Mouse (Mus musculus) spleen, adult 2 months (tissue): ENCODE data around the gene Gsdma. TPM values are rescaled to one million over a fixed set of nuclear protein-coding genes. Genes with fewer than 3 reads are reported as not detected.
"Not testable (repeated sequence)": the region's sequence is repeated elsewhere in the genome, so short reads cannot be mapped to it uniquely, and the experiment has no call there.

ENCODE experiments used
- DNase-seq, 2 experiments: peaks; one replicate each; pipeline versions ENCODE4 v3.0.0 to v3.0.0-alpha.2; 2012 to 2021; ENCODE audit warnings: low spot score in 2 of 2, low read depth in 1 of 2
- H3K27ac ChIP-seq: fragments of 200-500 bp; 2 replicates; pipeline ENCODE4 v1.5.1; 2012; ENCODE audit warnings: low read length, inconsistent platforms; ENCODE audit not compliant: insufficient read depth
- H3K27me3 ChIP-seq: fragments of 200-500 bp; 2 replicates; pipeline ENCODE4 v1.6.1; 2012; ENCODE audit warnings: mild to moderate bottlenecking, moderate library complexity, low read length, inconsistent platforms; ENCODE audit not compliant: control insufficient read depth, insufficient read depth
- H3K36me3 ChIP-seq: fragments of 200-500 bp; 2 replicates; pipeline ENCODE4 v1.6.1; 2012; ENCODE audit warnings: mild to moderate bottlenecking, low read length, inconsistent platforms; ENCODE audit not compliant: control insufficient read depth, insufficient read depth
- H3K4me1 ChIP-seq: fragments of 200-500 bp; 2 replicates; pipeline ENCODE4 v1.6.1; 2011; ENCODE audit warnings: inconsistent platforms; ENCODE audit not compliant: control insufficient read depth, insufficient read depth, insufficient read length
- H3K4me3 ChIP-seq: fragments of 200-500 bp; 2 replicates; pipeline ENCODE4 v1.5.1; 2011; ENCODE audit warnings: mild to moderate bottlenecking, inconsistent platforms; ENCODE audit not compliant: insufficient read depth, insufficient read length; ENCODE audit errors: extremely low read depth
- CTCF ChIP-seq: fragments of 200-500 bp; IDR thresholded peaks from 2 replicates; pipeline ENCODE4 v1.5.1; 2011; ENCODE audit warnings: mild to moderate bottlenecking, inconsistent platforms; ENCODE audit not compliant: insufficient read depth, insufficient read length, insufficient replicate concordance; ENCODE audit errors: extremely low read depth
- POLR2A ChIP-seq: fragments of 200-500 bp; IDR thresholded peaks from 2 replicates; pipeline ENCODE4 v1.6.1; 2011; ENCODE audit warnings: low read depth, low read length, inconsistent platforms
- WGBS: fragments of 180-500 bp; shearing (Covaris S2); methylation state at CpG from one replicate; pipeline ENCODE4 v1.1.7; 2018; 5-methylcytosine and 5-hydroxymethylcytosine counted together
- polyA plus RNA-seq: library from polyadenylated mRNA; depleted of rRNA; stranded (reverse); fragments of >200 nt; gene quantifications from 2 replicates; pipeline ENCODE4 v1.2.3, GENCODE M21; 2012

The Gsdma gene
- polyA plus RNA-seq, 1 experiment: not detected

DNA sequence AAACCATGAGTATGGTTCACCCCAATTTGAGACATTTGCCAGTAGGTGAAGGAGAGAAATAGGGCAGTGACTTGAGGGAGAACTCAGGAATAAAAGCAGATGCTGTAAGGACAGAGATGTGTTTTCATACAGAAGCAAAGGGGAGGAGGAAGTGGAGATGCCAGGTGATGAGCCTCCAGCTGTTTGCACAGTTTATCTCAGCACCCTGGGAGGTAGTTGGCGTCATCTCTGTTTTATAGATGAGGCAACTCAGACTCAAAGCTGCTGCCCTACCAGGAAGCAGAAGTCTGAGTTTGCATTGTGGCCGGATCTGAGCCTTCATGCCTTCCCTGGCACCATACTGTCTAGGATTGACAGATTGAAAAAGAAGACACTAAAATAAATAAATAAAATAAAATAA is 4.8 kb downstream of the Gsdma start:
- 26% methylated on average over 2 of the region's 2 CpGs for WGBS
- TF ChIP-seq POLR2A (no peak), CTCF (no peak)
- no peaks in the 10 kb centered on the region for H3K36me3 ChIP-seq
- DNase-seq: no peak
- no peaks in the 10 kb centered on the region for H3K27me3 ChIP-seq
- H3K27ac ChIP-seq: no peak overlapping the region
- no peaks in the 10 kb centered on the region for H3K4me1 ChIP-seq
- H3K4me3 ChIP-seq: no peak overlapping the region

DNA sequence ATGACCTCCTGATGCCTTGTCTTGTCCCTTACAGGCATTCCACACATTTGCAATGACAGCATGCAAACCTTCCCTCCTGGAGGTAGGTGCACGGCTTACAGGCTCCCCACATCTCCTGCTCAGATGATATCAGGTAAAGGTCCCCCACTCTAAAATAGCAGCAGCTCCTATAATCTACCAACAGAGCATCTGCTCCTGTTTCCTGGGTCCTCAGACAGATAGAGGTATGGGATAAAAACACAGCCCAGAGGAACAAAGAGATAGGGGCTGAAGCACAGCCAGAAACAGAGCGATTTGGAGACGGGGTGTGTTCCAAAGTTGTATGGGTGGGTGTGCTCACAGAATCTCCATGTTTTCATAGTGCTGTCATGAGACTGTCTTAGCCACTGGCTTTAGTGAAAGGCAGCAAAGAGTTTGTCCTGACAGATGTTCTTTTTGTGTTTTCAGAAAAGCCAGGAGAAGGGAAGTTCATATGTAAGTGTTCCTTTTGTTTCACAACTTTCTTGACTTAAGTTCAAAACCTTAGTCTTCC is 7.2 kb downstream of the Gsdma start:
- Histone ChIP-seq H3K36me3 (no peaks in the 10 kb centered on the region), H3K4me3 (no peak overlapping the region), H3K4me1 (no peaks in the 10 kb centered on the region), H3K27ac (no peak overlapping the region), H3K27me3 (no peaks in the 10 kb centered on the region)
- DNase-seq: no peak
- WGBS: 75% methylated on average over 3 of the region's 3 CpGs
- TF ChIP-seq CTCF: no peak

- TF ChIP-seq CTCF (no peak), POLR2A (no peak)
- no peak overlapping the region for H3K4me3 ChIP-seq
- no peaks in the 10 kb centered on the region for H3K4me1 ChIP-seq
- no peak for DNase-seq
- H3K36me3 ChIP-seq: no peaks in the 10 kb centered on the region
- no peak overlapping the region for H3K27ac ChIP-seq
- H3K27me3 ChIP-seq: no peaks in the 10 kb centered on the region
- WGBS: 19% methylated on average over 5 of the region's 5 CpGs
Observed at GRCm38 (mm10) chr11:98671857-98672256, 7.7 kb downstream of the Gsdma start.

DNA sequence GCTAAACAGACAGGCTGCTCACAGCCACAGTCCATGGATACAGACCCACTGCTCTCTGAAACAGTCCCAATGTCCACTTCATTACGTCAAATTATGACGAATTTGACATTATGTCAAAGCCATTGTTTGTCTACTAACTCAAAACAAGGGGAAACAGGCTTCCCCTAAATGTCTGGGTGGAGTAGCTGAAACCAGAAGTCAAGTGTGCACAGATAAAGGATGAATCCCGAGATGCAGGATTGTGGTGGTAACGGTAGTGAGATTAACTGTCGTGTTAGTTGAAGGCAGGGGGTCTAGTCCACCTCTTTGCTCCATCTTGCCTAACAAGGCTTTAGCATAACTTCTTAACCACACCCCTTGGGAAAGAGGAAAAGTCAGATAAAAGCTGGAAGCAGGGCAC is 8.3 kb downstream of the Gsdma start:
- Histone ChIP-seq H3K27ac (no peak overlapping the region), H3K36me3 (no peaks in the 10 kb centered on the region), H3K4me1 (no peaks in the 10 kb centered on the region), H3K27me3 (no peaks in the 10 kb centered on the region), H3K4me3 (no peak overlapping the region)
- no peak for TF ChIP-seq CTCF
- TF ChIP-seq POLR2A: no peak
- 56% methylated on average over 5 of the region's 5 CpGs for WGBS
- DNase-seq: no peak

DNA sequence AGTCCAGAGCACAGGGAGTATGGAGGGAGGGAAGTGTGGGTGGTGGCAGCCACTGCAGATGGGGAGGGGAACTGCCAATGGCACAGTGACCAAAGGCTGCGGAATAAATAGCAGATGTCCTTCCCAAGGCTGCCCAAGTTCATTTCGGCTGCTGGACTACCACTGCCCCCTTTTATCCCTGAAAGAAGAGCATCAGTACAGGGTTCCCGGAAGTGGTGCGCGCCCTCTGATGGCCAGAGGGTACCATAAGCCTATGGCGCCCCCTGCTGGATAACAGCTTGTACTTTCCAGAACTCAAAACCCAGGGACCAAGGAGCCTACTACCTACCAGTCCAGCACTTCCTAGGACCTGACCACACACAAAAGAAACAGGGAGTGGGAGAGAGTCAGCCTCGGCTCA is 9.0 kb downstream of the Gsdma start:
- TF ChIP-seq CTCF: 0 out of 2 replicates have a peak, but pooled peaks have one; percentile 7
- peak; percentile 40 to 46 for DNase-seq
- WGBS: 3% methylated on average over 7 of the region's 7 CpGs
- H3K27me3 ChIP-seq, H3K4me1 ChIP-seq, H3K36me3 ChIP-seq, H3K4me3 ChIP-seq, H3K27ac ChIP-seq: not testable (repeated sequence)

DNA sequence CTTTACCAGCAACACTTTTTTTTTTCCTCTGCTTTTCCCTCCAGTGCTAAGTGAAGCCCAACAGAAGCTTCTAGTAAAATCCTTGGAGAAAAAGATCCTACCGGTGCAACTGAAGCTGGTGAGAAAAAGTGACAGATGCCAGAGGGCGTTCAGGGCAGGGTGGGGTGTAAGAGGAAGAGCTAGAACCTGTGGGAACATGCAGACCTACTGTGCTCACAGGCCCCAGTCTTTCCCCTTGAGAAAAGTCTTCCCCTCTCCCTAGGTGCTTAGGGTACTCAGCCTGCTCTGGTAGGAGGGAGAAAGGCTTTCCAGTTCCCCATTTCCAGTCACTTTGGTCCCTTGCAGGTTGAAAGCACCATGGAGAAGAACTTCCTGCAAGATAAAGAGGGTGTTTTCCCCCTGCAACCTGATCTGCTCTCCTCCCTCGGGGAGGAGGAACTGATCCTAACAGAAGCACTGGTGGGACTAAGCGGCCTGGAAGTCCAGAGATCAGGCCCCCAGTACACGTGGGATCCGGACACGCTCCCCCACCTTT is 11.7 kb downstream of the Gsdma start:
- H3K4me1 ChIP-seq: no peaks in the 10 kb centered on the region
- TF ChIP-seq CTCF: no peak
- TF ChIP-seq POLR2A: no peak

DNA sequence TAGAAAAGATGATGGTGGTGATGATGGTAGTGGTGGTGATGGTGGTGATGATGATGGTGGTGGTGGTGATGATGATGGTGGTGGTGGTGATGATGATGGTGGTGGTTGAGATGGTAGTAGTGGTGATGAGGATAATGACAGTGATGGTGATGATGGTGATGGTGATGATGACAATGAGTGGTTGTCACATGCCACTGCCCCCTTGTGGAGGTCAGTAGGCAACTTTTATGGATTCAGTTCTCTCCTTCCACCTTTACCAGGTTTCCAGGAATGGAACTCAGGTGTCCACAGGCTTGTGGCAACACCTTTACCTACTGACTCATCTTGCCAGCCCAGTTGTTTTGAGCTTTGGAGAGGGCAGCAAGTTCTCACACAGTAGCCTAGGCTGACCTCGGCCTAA is 15.9 kb downstream of the Gsdma start:
- 92% methylated on average over 1 of the region's 1 CpGs for whole genome bisulfite sequencing
- no peak overlapping the region for H3K27ac ChIP-seq
- no peak for TF ChIP-seq POLR2A
- TF ChIP-seq CTCF: no peak
- H3K4me1 ChIP-seq: peaks cover 2% of the 10 kb centered on the region
- H3K4me3 ChIP-seq: no peak overlapping the region
- no peak for DNase-seq
- H3K27me3 ChIP-seq: no peaks in the 10 kb centered on the region
- no peaks in the 10 kb centered on the region for H3K36me3 ChIP-seq

More for the DNA sequence above, 11.7 kb downstream of the Gsdma start:
- no peak for DNase-seq
- H3K36me3 ChIP-seq: no peaks in the 10 kb centered on the region
- no peak overlapping the region for H3K4me3 ChIP-seq
- WGBS: 65% methylated on average over 7 of the region's 7 CpGs
- no peaks in the 10 kb centered on the region for H3K27me3 ChIP-seq
- no peak overlapping the region for H3K27ac ChIP-seq

GRCm38 (mm10) chr11:98680595-98680994 is 16.4 kb downstream of the Gsdma start:
- not testable (repeated sequence) for DNase-seq, H3K4me3 ChIP-seq, H3K27ac ChIP-seq, H3K36me3 ChIP-seq, H3K27me3 ChIP-seq, H3K4me1 ChIP-seq
- WGBS: 81% methylated on average over 4 of the region's 4 CpGs
